Mouse (Mus musculus) ES-Bruce4 (cell line): ENCODE results near the gene Prdm16.

Experiments
- CTCF ChIP-seq: IDR thresholded peaks from one replicate; pipeline ENCODE4 v1.8.1; 2011; ENCODE audit warnings: low read depth, low read length
- POLR2A ChIP-seq: IDR thresholded peaks from one replicate; pipeline ENCODE4 v1.8.1; 2011; ENCODE audit warnings: low read length; ENCODE audit not compliant: insufficient read depth

- TF ChIP-seq POLR2A (no peak), CTCF (no peak)
Measured at GRCm38 (mm10) chr4:154567942-154568341, 68.7 kb downstream of the Prdm16 start.
